8 mouse cellular contexts compared by ENCODE assay signal in the genomic region with DNA sequence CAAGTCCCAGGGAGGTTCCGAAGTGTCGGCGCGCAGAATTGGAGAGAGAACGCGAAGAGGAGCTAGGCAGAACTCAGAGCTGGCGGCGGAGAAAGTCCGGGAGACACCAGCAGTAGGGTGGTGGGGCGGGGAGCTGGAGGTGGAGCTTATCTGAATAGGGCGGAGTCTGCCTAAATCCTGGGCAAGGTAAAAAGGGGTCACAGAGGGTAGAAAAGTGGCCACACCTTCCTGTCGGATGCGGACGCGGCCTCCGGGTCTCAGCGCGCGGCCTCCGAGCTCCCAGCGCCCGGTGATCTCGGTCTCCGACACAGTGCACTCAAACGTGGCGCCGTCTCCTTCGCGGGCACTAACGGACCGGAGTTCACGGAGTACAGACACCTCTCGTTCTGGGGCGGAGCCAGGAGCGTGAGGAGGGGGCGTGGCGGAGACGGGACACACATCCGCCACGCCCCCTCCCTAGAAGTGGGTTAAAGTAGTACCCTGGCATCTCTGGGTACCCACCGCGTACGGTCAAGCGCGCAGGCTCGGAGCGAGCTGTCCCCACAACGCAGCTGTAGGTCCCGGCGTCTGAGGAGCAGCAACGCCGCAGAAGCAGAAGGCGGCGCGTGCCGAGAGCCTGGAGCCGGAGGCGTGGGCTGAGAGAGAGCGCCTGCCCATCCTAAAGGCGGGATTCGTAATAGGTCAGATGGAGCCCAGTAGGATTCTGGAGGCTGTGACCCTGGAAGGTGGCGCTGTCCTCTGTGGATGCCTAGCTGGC. TPM values are rescaled to one million over a fixed set of nuclear protein-coding genes. Genes with fewer than 3 reads are reported as not detected.
DNase-seq lines count a peak whose midpoint lies in the region.

No protein-coding gene starts in this region.

- intact Hi-C loops in heart, postnatal 36 days (cut with DNase I) = no loop called here

- peak; percentile 84 for DNase-seq in CD4-positive helper T cell, adult 2 months (ENCODE audit: low read depth, low spot score)
- DNase-seq in adrenal gland, adult (ENCODE audit: inconsistent age in 2 of 2, low spot score in 1 of 2) = peak; percentile 89 to 98
- DNase-seq in embryo, embryonic 9.5 days (ENCODE audit: extremely low spot score) = peak; percentile 90
- peak; percentile 34 to 38 for DNase-seq in heart, postnatal 36 days
- peak; percentile 41 to 63 for DNase-seq in layer of hippocampus, postnatal 10 days (ENCODE audit: low spot score in 2 of 2)
- DNase-seq in lung, postnatal 10 days = peak; percentile 81
- peak; percentile 89 for DNase-seq in retina, postnatal 1 day
- DNase-seq in urinary bladder, postnatal 25 days (ENCODE audit: low spot score) = peak; percentile 62

RNA-seq across cellular contexts. Expression of gene Tmem198, which starts 8.3 kb away (rescaled TPM):
- under 1 TPM; 0.11 to 0.19 TPM for total RNA-seq in heart, postnatal 36 days (2021)
- 10 to 100 TPM; 48.3 to 53.8 TPM for total RNA-seq in layer of hippocampus, postnatal 10 days (2021)

RNA-seq across cellular contexts. Expression of gene Chpf, which starts 8.5 kb away (rescaled TPM):
- total RNA-seq in heart, postnatal 36 days (2021) = 10 to 100 TPM; 25.5 to 26.8 TPM
- 10 to 100 TPM; 78.4 to 79.4 TPM for total RNA-seq in layer of hippocampus, postnatal 10 days (2021)

RNA-seq across cellular contexts. Expression of gene Obsl1, which starts 18.7 kb away (rescaled TPM):
- total RNA-seq in heart, postnatal 36 days (2021) = 100 to 1,000 TPM; 130 to 136 TPM
- 10 to 100 TPM; 30.7 to 38.2 TPM for total RNA-seq in layer of hippocampus, postnatal 10 days (2021)

RNA-seq across cellular contexts. Expression of gene Inha, which starts 19.3 kb away (rescaled TPM):
- 1 to 10 TPM; 3.6 TPM for total RNA-seq in heart, postnatal 36 days (2021)
- 10 to 100 TPM; 25.5 to 28.4 TPM for total RNA-seq in layer of hippocampus, postnatal 10 days (2021)

RNA-seq across cellular contexts. Expression of gene Stk11ip, which starts 33.7 kb away (rescaled TPM):
- total RNA-seq in heart, postnatal 36 days (2021) = 10 to 100 TPM in 1 of 2 experiments, 1 to 10 TPM in 1; 9.2 to 14.1 TPM
- 10 to 100 TPM; 22.5 to 23.6 TPM for total RNA-seq in layer of hippocampus, postnatal 10 days (2021)

Comparison
In these comparisons a context has a peak if more than half of its experiments do, and no peak if none do; other contexts are left out.
1. Peak in every context shown above with its lines: DNase-seq.
2. DNase-seq: peak in every context shown above with its lines; median percentile 94 in adrenal gland, adult; 90 in embryo, embryonic 9.5 days; 89 in retina, postnatal 1 day; 84 in CD4-positive helper T cell, adult 2 months; 81 in lung, postnatal 10 days; 62 in urinary bladder, postnatal 25 days; 52 in layer of hippocampus, postnatal 10 days; 36 in heart, postnatal 36 days.
3. RNA of gene Tmem198, which starts 8.3 kb away (total RNA-seq): 48.3 to 53.8 TPM in layer of hippocampus, postnatal 10 days; 0.11 to 0.19 TPM in heart, postnatal 36 days; every median in the first group is over 10 times any median in the second.